Mouse (Mus musculus) cerebellum, adult 11 months (tissue): ENCODE measurements around the gene Gpr107.
"Not testable (repeated sequence)": the region's sequence is repeated elsewhere in the genome, so short reads cannot be mapped to it uniquely, and the experiment has no call there.

Source experiments
- DNase-seq: peaks from one replicate; pipeline ENCODE4 v3.0.0; 2022

Gpr107 gene

DNA sequence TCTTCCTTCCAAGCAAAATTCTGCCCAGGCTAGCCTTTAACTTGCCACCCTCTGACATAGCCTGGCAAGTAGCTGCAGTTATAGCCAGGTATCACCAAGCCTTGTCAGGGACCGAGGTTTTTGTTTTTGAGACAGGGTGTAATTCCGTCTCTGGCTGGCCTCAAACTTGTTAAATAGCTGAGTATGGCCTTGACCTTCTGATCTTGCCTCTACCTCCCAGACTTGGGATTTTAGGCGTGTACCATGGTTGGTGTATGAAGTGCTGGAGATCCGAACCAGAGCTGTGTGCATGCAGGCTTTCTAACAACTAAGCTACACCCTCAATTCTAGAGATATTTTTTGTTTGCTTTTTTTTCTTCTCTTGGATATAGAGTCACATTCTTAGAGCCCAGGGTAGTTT, 9.5 kb downstream of the Gpr107 start:
- no peak for DNase-seq

DNA sequence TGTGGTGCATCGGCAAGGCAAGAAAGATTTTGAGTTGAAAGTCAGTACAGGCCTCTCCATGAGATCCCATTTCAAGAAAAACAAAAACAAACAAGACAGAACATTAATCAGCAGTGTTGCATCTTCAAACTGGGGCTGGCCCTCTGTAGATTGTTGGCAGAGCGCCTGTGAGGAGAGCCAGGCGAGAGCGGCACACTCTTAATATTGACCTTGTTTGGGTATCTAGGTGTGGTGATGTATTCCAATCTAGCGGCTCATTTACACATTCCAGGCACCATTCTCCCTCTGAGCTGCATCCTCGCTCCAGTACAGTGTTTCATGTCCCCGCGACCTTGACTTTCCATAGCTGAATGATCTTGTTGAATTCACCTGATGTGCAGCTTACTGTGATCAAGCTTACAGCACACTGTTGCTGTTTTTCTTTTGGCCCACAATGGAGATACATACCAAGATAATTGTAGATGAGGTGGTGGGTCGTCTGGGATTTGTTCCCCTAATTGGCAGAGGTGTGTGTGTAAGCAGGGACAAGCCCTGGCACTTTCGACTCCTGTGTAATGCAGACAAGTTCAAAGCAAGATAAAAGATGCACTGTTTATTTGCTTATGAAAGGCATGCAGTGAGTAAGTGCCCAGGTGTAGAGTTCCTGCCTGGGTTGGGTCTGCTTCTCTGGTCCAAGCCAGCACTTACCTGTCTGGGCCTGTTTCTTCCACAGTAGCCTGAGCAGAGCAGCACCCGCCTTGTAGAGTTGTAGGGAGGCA, 11.4 kb downstream of the Gpr107 start:
- no peak for DNase-seq

DNA sequence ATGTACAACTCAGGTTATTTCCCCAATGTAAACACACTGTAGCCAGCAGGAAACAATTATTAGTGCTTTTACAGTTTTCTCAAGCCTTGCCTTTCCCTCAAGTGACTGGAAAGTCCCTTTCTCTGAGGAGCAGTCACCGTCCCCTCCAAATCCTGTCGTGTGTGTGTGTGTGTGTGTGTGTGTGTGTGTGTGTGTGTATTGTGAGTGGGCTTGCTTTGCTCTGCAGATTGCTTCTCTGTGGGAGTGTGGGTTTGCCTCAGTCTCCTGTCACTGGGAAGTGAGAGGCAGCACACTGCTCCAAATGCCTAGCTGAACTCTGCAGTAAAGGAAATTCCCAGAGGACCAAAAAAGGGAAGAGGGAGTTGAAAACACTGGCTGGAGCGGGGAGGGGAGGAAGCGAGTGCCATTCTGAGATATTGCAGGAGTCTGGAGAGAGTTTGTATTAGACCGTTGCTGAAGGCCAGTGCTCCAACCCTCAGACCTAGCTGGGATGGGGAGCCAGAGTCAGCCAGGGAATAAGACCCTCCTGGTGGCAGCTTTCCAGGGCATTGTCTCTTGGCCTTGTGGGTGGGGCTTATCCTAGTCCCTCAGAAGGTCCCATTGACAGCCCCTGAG, 12.8 kb downstream of the Gpr107 start:
- DNase-seq: no peak

DNA sequence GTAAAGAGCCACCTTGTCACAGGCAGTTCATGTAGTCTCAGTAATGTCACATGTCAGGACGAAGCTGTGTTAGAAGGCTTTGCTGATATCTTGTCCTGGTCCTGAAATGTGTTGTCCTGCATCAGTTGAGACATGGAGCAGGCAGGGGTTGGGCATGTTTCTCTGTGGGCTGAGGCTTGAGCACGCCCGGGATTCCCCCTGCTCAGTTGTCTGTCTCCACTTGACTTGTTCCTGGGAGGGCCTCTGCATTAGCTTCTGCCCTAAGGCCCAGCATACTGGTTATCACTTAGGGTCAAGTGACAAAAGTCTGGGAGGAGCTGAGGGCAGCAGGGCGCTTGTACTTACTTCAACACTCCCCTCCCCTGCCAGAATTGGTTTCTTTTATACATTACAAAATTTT, 13.4 kb downstream of the Gpr107 start:
- no peak for DNase-seq

DNA sequence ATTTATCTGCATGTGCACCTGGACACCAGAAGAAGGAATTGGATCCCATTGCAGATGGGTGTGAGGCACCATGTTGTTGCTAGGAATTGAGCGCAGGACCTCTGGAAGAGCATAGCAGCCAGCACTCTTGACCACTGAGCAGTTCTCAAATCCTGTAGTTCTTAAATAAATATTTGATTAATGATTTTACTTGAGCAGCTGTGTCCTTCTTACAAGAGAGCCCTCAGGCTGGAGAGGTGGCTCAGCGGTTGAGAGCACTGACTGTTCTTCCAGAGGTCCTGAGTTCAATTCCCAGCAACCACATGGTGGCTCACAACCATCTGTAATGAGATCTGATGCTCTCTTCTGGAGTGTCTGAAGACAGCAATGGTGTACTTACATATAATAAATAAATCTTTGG, 15.5 kb downstream of the Gpr107 start:
- DNase-seq: not testable (repeated sequence)

DNA sequence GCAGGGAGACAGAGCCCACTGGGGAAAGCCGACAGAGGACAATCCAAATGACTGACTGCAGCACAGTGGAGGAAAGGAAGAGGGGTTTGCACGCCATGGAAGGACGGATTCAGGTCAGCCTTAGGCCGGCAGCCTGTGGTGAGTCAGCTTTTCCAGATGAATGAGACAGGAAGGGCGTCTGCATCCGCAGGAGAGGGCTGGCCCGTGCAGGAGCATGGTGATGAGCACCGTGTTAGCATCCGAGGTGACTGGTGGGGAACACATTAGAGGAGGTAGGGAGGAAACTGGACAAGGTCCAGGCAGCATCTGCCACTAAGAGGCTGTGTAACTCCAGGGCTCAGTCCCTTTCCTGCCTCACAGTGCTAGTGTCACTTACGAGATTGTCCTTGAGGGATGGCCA, 16.9 kb downstream of the Gpr107 start:
- DNase-seq: no peak

DNA sequence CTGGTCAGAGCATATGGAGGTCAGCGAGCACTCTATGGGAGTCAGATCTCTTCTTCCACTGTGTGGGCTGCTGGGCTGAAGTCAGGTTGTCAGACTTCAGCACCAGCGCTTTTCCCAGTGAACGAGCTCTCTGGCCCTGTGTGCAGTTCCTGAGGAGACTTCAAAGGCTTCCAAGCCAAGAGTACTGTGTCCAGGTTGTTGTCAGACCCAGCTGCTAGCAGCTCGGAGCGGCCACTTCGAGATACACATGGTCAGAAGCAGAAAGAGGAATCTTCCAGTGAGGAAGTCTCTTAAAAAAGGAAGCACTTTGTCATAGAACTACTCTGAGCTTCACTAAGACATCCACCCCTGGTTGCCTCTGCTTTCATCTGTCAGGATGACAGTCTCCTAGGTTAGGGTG, 18.0 kb downstream of the Gpr107 start:
- DNase-seq: no peak

DNA sequence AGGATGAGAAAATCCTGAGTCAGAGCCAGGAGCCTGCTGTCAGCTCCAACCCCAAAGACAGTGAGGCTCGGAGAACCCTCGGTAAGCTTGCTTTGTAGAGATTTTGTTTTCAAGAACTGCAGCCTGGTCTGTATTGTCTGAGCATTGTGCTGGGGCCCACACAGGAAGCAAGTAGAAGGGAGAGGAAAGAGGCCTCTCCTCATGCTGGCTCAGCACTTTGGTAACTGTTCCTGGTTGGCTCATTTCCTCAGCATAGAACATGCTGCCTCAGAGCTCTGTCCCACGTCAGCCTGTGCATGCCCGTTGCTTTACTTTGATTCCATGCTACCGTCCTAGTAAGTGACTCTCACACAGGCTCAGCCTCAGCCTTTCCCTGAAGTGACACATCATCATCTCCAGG, 19.9 kb downstream of the Gpr107 start:
- DNase-seq: no peak

DNA sequence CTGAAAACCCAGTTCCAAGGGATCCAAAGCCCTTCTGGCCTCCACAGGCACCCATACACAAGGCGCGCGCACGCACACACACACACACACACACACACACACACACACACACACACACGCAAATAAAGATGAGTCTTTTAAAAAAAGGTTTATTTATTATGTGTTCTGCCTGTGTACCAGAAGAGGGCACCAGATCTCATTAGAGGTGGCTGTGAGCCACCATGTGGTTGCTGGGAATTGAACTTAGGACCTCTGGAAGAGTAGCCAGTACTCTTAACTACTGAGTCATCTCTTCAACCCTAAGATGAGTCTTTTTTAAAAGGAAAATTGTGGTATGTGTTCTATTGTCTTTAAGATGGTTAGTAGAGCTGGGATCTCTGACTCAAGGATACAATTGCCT, 20.4 kb downstream of the Gpr107 start:
- no peak for DNase-seq

DNA sequence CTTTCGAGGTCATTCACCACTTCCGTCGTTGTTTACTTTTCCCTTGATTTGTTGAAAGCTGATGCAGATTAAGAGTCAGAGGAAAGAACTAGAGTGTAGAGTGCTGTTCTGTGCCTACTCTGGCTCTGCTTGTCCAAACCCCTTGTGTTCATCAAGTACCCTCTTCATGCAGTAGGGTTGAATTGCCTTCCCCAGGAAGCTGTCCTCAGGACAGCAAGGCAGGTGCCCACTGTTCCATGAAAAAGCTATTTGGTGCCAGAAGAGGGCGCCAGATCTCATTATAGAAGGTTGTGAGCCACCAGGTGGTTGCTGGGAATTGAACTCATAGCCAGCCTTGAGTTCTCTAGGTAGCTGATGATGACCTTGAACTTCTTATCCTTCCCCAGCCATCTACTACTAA, 21.2 kb downstream of the Gpr107 start:
- DNase-seq: no peak

DNA sequence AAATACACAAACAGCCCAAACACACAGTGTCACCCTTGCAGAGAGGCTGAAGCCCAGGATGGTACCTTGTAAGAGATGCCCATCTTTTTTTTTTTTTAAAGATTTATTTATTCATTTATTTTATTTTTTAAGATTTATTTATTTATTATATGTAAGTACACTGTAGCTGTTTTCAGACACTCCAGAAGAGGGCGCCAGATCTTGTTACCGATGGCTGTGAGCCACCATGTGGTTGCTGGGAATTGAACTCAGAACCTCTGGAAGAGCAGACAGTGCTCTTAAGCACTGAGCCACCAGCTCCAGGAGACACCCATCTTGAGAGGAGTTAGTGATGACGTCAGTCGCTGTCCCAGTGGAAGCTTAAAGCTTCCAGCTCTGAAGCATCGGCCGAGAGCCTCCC, 26.5 kb downstream of the Gpr107 start:
- DNase-seq: not testable (repeated sequence)

DNA sequence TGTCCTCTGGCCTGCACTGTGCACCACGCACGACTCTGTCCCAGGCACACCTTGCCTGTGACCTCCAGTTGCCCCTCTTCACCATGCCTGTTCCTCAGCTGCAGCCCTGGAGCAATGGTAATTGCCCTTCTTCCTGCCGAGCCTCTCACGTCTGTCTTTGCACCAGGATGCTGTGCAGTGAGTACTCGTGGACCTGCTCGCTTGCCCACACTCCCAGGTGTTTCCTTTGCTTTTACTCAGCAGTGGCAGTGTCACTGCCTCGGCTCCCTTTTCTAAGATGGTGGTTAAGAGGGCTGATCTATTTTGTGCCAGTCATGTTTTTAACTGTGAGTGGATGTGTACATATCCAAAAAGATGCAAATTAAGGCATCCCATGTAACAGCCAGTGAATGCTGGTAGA, 27.4 kb downstream of the Gpr107 start:
- DNase-seq: no peak

DNA sequence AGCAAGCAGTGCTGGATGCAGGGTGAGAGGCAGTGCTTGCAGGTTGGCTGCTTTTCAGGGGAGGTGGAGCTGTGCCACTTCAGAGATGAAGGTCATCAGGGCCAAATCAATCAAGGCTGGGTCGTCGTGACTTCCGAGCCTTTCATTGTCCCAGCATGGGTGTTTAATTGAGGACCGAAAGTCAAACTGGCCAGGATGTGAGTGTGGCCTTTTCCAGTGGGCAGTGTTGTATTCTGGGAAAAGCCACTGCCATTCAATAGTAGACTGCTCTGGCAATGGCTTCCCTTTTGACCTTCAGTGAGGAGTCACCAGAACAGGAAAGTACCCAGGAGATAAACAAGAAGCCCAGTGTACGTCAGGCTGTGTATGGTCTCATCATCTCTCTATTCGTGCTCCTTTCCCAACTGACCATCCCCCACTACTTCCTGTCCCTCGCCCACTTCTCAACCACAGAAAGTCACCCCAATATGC, 28.0 kb downstream of the Gpr107 start:
- no peak for DNase-seq

DNA sequence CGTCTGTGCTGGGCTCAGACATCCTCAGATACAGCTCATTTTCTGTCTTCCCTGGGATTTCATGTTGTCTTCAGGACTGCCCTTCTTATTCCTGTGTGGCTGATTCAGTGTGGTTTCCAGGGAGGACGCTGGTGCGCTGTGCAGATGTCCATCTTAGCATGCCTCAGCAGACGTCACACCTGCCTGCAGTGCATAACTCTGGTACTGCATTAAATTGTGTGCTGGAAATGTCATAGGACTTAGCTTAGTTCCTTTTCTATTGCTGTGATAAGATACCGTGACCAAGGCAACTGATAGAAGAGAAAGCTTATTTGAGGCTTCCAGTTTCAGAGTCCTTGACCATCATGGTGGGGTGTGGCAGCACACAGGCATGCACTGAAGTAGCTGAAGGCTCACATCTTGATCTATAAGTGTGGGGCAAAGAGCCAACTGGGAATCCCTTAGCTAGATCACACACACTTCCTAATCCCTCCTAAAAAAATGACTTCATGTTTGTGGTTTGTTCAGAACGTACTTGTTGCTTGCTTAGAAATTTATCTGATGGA, 30.7 kb downstream of the Gpr107 start:
- DNase-seq: no peak

DNA sequence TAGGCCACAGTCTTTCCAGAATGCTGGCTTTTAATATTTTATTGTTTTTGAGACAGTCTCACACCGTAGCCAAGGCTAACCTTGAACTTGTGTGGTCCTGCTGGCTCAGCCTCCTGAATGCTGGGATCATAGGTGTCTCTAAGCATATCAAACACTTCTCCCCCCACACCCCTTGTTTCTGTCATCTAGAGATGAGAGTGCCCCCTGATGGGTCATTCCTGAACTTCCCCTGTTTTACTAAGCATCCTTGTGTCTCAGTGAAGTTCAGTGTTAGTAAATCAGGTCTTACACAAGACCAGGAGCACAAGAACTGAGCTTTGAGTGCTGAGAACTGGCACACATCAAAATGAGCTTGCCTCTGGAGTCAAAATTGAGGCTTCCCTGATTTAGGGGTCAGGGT, 31.7 kb downstream of the Gpr107 start:
- DNase-seq: no peak

DNA sequence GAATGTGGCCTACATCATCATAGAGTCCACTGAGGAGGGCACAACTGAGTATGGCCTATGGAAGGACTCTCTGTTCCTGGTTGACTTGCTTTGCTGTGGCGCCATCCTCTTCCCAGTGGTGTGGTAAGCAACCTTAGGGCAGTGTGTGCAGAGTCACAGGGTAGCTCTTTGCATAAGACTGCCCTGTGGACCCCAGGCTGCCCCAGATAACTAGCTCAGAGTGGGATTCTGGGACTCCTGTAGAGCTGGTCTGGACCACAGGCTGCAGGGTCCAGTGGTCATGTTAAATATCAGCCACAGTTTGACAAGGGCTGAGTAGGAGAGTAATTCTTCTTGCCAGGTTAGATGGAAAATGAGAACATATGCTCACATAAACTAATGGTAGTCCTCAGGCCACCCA, 36.6 kb downstream of the Gpr107 start:
- no peak for DNase-seq

DNA sequence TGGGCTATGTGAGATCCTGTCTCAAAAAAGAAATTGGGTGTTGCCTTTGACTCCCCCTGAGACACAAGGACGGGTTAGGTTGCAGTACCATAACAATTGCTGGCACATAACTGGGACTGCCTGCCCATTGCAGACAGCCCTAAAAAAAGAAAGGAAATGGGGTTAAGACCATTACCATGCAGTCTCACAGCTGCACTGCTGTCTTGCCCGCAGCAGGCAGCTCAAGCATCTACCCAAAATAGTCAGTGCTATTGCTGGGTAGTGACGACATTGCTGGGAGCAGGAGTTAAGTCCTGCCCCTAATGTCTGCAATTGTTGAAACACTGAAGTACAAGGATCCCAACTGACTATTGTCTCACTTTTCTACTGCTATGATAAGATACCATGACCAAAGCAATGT, 37.5 kb downstream of the Gpr107 start:
- DNase-seq: no peak

DNA sequence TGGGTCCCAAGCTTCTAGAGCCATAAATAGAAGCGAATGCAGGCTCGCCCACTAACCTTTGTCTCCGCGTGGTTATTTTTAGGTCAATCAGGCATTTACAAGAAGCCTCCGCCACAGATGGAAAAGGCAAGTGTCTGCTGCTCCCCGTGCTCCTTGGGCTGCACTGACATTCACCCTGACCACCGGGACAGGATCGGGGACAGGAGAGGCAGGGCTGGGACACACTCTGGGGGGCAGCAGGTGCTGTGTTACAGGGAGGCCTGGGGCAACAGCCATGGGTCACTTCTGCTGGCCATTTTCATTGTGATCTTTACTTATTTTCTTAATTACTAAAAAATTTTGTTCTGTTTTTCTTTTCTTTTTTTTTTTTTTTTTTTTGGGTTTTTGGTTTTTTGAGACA, 39.6 kb downstream of the Gpr107 start:
- no peak for DNase-seq

DNA sequence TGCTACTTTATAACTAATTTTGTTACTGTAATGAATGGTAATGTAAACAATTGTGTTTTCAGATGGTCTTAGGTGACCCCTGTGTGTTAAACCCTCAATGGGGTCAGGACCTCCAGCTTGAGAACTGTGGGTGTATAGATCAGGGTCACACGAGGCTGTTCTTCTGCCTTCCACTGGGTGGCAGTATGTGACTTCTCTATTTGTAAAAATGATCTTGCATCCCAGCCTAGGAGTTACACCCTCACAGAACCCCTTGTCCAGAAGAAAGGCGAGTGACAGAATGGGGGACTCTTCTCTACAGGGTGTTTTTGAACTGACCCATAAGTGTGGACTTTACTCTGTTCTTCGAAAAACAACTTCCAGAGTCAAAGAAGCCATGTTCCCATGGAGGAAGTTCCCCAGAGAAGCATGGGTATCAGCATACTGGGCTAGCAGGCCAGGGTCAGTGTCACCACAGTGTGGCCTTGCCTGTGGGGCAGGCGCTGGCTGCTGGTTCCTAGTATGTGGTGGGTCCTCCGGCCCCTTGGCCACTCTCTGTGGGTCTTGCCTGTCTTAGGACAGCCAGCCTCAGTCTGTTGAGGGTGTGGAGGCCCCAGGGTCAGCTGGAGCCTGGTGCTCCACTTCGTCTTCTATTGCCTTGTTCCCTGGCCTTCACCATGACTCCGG, 42.4 kb downstream of the Gpr107 start:
- peak; percentile 39 for DNase-seq

DNA sequence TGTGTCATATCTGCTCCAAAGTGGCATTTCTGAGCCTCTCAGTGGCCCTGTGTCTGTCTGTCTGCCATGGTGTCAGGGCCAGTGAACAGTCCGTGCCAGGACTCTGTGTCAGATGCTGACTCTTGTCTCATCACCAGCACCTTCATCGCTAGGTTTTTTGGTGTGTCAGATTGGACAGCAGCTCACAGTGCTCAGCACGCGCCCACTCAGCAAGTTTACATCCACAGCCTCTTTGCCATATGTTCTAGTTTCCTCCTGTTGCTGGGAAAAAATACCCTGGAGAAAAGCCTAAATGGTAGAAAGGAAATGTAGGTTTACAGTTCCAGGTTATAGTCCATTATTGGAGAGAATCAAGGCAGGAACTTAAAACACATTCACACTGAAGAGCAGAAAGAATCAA, 46.5 kb downstream of the Gpr107 start:
- no peak for DNase-seq

DNA sequence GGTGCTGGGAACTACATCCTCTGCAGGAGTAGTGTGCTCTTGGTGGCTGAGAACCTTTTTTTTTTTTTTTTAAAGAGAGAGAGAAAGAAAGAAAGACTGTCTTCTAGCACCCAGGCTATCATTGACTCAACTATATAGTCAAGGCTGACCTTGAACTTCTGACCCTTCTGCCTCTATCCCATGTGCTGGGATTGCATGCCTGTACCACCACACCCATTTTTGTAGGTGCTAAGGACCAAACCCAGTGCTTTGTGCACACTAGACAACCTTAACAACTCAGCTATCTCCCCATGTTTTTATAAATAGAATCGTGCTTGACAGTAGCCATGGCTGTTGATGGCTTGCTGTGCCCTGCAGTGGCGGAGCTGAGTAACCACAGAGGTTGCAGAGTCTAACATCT, 47.9 kb downstream of the Gpr107 start:
- DNase-seq: no peak

DNA sequence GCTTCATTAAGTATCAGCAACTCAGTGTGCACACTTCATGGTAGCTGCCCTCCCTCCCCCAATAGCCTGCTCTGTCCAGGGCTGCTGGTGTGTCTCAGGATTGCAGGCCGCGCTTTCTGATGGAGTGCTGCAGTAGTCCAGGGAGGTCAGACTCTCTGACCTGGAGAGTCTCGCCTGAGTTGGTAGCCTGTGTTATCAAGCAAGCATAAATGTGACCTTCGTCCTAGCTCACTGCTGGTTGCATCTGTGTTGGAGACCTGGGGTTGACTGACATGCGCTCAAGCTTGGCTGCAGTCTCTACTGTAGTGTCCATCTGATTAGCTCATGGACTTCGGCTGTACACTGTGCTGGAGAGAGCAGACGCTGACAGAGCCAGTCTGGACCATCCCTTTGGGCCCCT, 49.7 kb downstream of the Gpr107 start:
- no peak for DNase-seq

DNA sequence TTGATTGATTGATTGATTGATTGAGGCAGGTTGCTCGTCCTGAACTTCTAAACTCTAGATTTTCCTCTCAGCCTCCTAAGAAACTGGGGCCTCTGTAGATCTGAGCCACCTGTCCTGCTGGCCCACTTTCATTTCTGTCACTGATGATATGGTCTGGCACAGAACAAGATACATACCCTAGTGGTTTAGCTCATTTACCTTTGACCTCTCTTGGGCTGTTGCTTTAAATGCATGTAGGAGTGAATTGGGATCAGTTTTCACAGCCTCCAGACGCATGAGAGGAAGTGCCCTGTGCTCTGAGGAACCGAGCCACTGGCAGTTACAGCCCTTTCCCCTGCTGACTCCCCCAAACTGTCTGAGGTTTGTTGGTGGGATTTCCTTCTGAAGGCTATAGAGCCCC, 50.2 kb downstream of the Gpr107 start:
- no peak for DNase-seq

DNA sequence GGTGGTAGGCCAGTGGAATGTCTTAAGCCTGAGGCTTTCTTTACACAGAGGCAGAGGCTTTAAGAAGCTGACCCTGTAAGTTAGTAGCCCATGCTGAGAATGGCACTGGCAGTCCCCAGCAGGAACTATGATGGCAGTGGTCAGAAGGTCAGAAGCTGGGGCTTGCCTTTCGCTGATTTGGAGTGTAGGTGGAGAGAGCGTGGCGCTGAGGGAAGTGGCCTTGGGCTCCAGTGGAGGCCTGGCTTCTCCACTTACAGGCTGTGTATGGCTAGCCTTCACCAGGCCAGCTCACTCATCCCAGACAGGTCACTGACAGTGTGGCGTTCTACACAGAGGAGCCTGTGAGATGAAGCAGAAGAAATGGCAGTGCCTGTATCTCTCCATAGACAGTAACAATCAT, 50.8 kb downstream of the Gpr107 start:
- no peak for DNase-seq
